ENCODE assay signal across 8 mouse cellular contexts in genomic region chr10:62601833-62602176, GRCm38 (mm10). TPM values are rescaled to one million over a fixed set of nuclear protein-coding genes. Genes with fewer than 3 reads are reported as not detected.
A peak's percentile ranks its signal among the peaks of the same experiment; 100 is the strongest.
DNase-seq lines count a peak whose midpoint lies in the region; ATAC-seq and TF ChIP-seq lines count a peak whose summit lies in the region.

No protein-coding gene starts in this region.

- under 1% methylated on average over 23 of the region's 23 CpGs for WGBS in lung, embryonic 15.5 days
- WGBS in limb, embryonic 13.5 days, result 0% methylated on average over 23 of the region's 23 CpGs
- WGBS in small intestine, adult 2 months, result under 1% methylated on average over 23 of the region's 23 CpGs

- H3K4me1 ChIP-seq in lung, embryonic 15.5 days, result peaks cover 14% of the 10 kb centered on the region
- peaks cover 50% of the 10 kb centered on the region for H3K4me1 ChIP-seq in erythroblast, embryonic 14.5 days (ENCODE audit: control insufficient read depth)
- peaks cover 16% of the 10 kb centered on the region for H3K4me1 ChIP-seq in limb, embryonic 13.5 days
- peaks cover 5% of the 10 kb centered on the region for H3K4me1 ChIP-seq in small intestine, adult 2 months (ENCODE audit: control insufficient read depth, insufficient read depth, insufficient read length, low read length)

- peak; percentile 76; the same call in 1 of the 2 replicates for ATAC-seq in lung, embryonic 15.5 days (ENCODE audit: borderline replicate concordance, extremely low read depth, low FRiP score, low TSS enrichment)
- ATAC-seq in limb, embryonic 13.5 days (ENCODE audit: low FRiP score, low read depth), result 0 out of 2 replicates have a peak, but pooled peaks have one; percentile 51

- peak overlapping the region; percentile 78 for H3K9ac ChIP-seq in lung, embryonic 15.5 days
- peak overlapping the region; percentile 81 for H3K9ac ChIP-seq in limb, embryonic 13.5 days

- TF ChIP-seq POLR2A in small intestine, adult 2 months (IDR thresholded peaks at IDR 0.05; ENCODE audit: low read depth, low read length), result no peak

- no peaks in the 10 kb centered on the region for H3K27me3 ChIP-seq in lung, embryonic 15.5 days
- H3K27me3 ChIP-seq in erythroblast, embryonic 14.5 days (ENCODE audit: control insufficient read depth), result no peaks in the 10 kb centered on the region
- no peaks in the 10 kb centered on the region for H3K27me3 ChIP-seq in limb, embryonic 13.5 days
- H3K27me3 ChIP-seq in small intestine, adult 2 months (ENCODE audit: control insufficient read depth, insufficient read depth, low read length), result no peaks in the 10 kb centered on the region

- H3K4me2 ChIP-seq in lung, embryonic 15.5 days, result peak overlapping the region; percentile 92
- peak overlapping the region; percentile 87 for H3K4me2 ChIP-seq in limb, embryonic 13.5 days (replicated peaks)

- H3K9me3 ChIP-seq in lung, embryonic 15.5 days, result no peaks in the 10 kb centered on the region
- no peaks in the 10 kb centered on the region for H3K9me3 ChIP-seq in erythroblast, embryonic 14.5 days (ENCODE audit: control insufficient read depth, low read length)
- no peaks in the 10 kb centered on the region for H3K9me3 ChIP-seq in limb, embryonic 13.5 days

- peaks cover 6% of the 10 kb centered on the region for H3K36me3 ChIP-seq in lung, embryonic 15.5 days
- peaks cover 26% of the 10 kb centered on the region for H3K36me3 ChIP-seq in erythroblast, embryonic 14.5 days (ENCODE audit: control insufficient read depth)
- H3K36me3 ChIP-seq in limb, embryonic 13.5 days, result peaks cover 19% of the 10 kb centered on the region
- peaks cover 14% of the 10 kb centered on the region for H3K36me3 ChIP-seq in small intestine, adult 2 months (ENCODE audit: control insufficient read depth, insufficient read depth, low read length)

- DNase-seq in lung, postnatal 4 days, result no peak
- no peak for DNase-seq in thymus, postnatal 36 days
- DNase-seq in layer of hippocampus, postnatal 36 days, result no peak
- no peak for DNase-seq in Muller cell, postnatal 12 days (ENCODE audit: inconsistent ontology term)

- H3K4me3 ChIP-seq in lung, embryonic 15.5 days, result peak overlapping the region; percentile 96
- H3K4me3 ChIP-seq in erythroblast, embryonic 14.5 days (replicated peaks), result peak overlapping the region; percentile 95
- peak overlapping the region; percentile 97 for H3K4me3 ChIP-seq in limb, embryonic 13.5 days
- H3K4me3 ChIP-seq in small intestine, adult 2 months (ENCODE audit: low read depth, low read length), result peak overlapping the region; percentile 93

- TF ChIP-seq CTCF in small intestine, adult 2 months (IDR thresholded peaks at IDR 0.05; ENCODE audit: extremely low read depth, insufficient read length, insufficient replicate concordance, low read depth, low read length), result no peak

- H3K27ac ChIP-seq in lung, embryonic 15.5 days, result peak overlapping the region; percentile 73
- H3K27ac ChIP-seq in limb, embryonic 13.5 days, result peak overlapping the region; percentile 58; the same call in 1 of the 2 replicates
- H3K27ac ChIP-seq in small intestine, adult 2 months (ENCODE audit: insufficient read depth, low read depth, low read length), result peak overlapping the region; percentile 57

RNA-seq across cellular contexts. Expression of gene Ddx21, which starts 0.3 kb away (rescaled TPM):
- 18.7 and 19.6 TPM in 2 replicates for polyA plus RNA-seq in lung, embryonic 15.5 days (2015; fragmentation: Nextera tagmentation; extraction: Ambion mirVana)
- polyA plus RNA-seq in erythroblast, embryonic 14.5 days (2012), result 2.1 and 3.2 TPM in 2 replicates
- 23.5 and 23.6 TPM in 2 replicates for polyA plus RNA-seq in limb, embryonic 13.5 days (2015; fragmentation: Nextera tagmentation; extraction: Ambion mirVana)
- 1.9 and 2.3 TPM in 2 replicates for polyA plus RNA-seq in small intestine, adult 2 months (2012; rRNA removed)
- 10 to 100 TPM; 21.1 to 22.5 TPM for total RNA-seq in layer of hippocampus, postnatal 36 days (2021)

RNA-seq across cellular contexts. Expression of gene Kif1bp, which starts 23.5 kb away (rescaled TPM):
- polyA plus RNA-seq in lung, embryonic 15.5 days (2015; fragmentation: Nextera tagmentation; extraction: Ambion mirVana), result 34.2 and 36.5 TPM in 2 replicates
- polyA plus RNA-seq in erythroblast, embryonic 14.5 days (2012), result 1.2 and 1.3 TPM in 2 replicates
- 38.6 and 40.0 TPM in 2 replicates for polyA plus RNA-seq in limb, embryonic 13.5 days (2015; fragmentation: Nextera tagmentation; extraction: Ambion mirVana)
- 21.0 and 21.2 TPM in 2 replicates for polyA plus RNA-seq in small intestine, adult 2 months (2012; rRNA removed)
- total RNA-seq in layer of hippocampus, postnatal 36 days (2021), result 100 to 1,000 TPM; 206 to 214 TPM

RNA-seq across cellular contexts. Expression of gene Ddx50, which starts 49.2 kb away (rescaled TPM):
- 119 and 126 TPM in 2 replicates for polyA plus RNA-seq in lung, embryonic 15.5 days (2015; fragmentation: Nextera tagmentation; extraction: Ambion mirVana)
- 4.4 and 5.6 TPM in 2 replicates for polyA plus RNA-seq in erythroblast, embryonic 14.5 days (2012)
- 171 and 177 TPM in 2 replicates for polyA plus RNA-seq in limb, embryonic 13.5 days (2015; fragmentation: Nextera tagmentation; extraction: Ambion mirVana)
- 1.3 and 2.8 TPM in 2 replicates for polyA plus RNA-seq in small intestine, adult 2 months (2012; rRNA removed)
- total RNA-seq in layer of hippocampus, postnatal 36 days (2021), result 100 to 1,000 TPM in 1 of 2 experiments, 10 to 100 TPM in 1; 86.6 to 101 TPM

Comparison
In these comparisons a context has a peak if more than half of its experiments do, and no peak if none do; other contexts are left out.
1. RNA of gene Ddx50, which starts 49.2 kb away (polyA plus RNA-seq): 171 to 177 TPM in limb, embryonic 13.5 days and 119 to 126 TPM in lung, embryonic 15.5 days; 4.4 to 5.6 TPM in erythroblast, embryonic 14.5 days and 1.3 to 2.8 TPM in small intestine, adult 2 months; every median in the first group is over 10 times any median in the second.
2. Peak in every context shown above with its lines, with median percentiles within 50 percentile points of each other: H3K27ac ChIP-seq and H3K4me3 ChIP-seq.